Mouse (Mus musculus): ENCODE results near the gene Limk2.

Gene Limk2

DNA sequence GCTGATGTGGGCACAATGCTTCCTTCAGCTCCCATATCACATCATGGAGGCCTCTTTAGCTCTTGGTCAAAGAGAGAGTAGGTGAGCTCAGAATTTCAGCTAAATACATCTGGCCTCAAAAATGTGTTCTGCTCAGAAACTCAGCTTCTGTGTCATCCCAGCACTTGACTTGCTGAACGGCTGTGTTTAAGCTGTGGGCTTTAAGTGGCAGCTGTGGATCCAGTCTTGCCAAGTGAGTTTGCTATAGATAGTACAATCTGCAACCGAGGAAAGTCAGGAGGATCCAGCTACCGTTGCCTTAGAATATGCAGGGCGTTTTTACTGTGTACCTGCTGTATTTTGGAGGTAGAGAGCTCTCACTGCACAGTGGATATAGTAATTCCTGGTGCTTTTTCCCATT is 106.6 kb downstream of the Limk2 start:
- in situ Hi-C loops (cut with MboI, MseI) = no loop called here

DNA sequence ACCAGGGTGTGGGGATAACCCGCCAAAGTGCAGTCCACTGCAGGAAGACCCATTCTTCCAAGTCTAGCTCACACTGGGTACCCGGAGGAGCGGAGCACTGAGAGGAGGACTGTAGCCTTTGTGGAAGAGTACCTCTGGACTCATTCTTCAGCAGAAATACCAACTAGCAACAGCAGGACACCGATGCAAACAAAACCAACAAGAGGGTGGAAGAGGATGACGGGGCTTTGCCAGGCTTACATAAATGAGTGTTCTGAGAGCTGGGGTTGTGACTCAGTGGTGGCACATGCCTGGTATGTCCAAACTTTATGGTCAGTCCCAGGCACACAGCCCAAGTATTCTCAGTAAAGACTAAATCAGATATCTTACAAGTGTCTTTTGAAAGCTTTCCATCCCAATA is 107.9 kb downstream of the Limk2 start:
- in situ Hi-C loops (cut with MboI, MseI) = no loop called here

DNA sequence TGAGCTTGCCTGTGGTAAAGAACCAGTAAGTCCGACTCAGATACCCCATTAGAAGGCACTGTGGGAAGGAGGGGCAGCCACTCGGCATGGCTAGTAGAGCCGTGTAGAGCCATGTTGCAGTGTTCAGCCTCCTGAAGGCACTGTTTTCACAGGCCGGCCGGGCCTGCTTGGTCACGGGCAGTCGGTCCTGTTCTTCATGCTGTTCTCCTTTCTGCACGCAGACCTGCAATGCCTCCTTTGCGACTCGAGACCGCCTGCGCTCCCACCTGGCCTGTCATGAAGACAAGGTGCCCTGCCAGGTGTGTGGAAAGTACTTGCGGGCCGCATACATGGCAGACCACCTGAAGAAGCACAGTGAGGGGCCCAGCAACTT is 110.2 kb downstream of the Limk2 start:
- in situ Hi-C loops (cut with MboI, MseI) = no loop called here

DNA sequence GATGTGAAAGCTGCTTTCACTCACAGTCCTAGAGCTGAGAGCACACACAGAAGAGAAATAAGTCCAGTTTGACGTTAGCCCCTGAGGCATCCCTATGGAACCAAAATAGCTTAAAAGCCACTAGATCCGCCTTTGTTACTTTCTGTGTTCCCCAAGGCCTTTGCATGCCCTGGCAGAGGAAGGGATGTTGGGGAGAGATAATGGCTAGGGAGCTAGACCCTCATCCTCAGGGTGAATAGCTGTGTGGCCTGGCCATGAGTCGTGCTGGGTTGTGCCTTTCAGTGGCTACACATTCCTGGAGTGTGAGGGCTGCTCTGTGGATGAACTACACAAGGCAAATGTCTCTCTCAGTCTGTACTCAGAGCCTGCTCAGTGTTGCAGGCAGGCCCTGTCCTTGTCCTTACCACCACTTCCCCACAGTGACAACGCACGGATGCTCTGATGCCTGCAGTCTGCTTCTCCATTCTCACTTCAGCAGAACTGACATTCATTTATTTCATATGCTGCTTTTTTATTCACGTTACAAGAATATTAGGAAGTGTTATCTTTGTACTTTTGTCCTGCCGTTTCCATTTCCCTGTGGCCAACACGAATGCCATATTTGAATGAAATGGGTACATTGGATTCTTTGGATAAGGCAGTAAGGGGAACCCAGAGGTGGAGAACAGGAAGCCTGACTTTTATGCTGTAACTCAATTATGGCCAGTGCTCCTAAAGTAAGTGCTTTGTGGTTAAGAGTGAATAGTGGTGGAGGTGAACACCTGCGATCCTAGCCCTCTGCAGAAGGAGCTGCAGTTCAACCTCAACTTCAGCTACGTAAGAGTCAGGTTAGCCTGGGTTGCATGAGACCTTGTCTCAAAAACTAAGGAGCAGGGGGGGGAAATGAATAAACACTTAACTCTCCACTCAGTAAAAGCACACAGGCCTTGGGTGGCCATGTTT is 110.8 kb downstream of the Limk2 start:
- in situ Hi-C loops (cut with MboI, MseI) = no loop called here

DNA sequence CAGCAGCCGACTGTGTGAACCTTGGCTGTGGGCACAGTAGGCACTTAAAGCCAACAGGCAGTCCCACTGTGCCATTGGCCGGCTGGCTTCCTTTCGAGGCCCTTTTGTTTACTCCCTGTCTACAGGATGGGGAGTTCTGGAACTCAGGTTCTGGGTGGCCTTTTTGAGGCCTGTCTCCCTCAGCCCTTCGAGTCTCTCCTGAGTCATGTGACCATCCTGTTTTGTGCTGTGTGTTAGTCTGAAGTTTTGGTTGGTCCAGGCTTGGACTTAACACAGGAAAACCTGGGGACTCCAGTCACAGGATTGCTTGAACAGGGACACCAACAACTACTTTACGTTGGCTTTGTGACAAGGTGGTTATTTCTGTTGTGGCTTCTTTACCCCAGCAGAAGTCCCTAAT is 112.9 kb downstream of the Limk2 start:
- in situ Hi-C loops (cut with MboI, MseI) = no loop called here

DNA sequence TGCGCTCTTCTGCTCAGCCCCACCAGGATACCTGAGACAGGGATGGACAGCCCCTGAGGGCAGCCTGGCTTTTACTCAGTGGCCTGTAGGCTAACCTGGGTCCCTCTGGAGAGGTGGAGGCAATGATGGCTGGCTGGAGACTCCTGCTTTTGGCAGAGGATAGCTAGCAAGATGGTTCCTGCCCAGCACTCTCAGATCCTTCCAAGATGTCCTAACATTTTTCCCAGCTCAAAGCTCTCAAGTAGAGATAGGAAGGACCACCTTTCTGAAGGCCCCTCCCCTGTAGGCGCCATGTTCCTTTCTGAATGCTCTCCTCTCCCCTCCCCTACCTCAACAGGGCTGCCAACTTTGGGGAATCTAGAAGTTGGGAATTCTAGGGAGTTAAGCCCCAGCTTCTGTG is 114.3 kb downstream of the Limk2 start:
- in situ Hi-C loops (cut with MboI, MseI) = loop anchor here (5.0 kb wide), 1 partner anchor 38 kb away; the partner anchor contains the start of gene Pik3ip1
